14 mouse cellular contexts compared by ENCODE assay signal in genomic region chr3:10116531-10116930, GRCm38 (mm10). TPM values are rescaled to one million over a fixed set of nuclear protein-coding genes. Genes with fewer than 3 reads are reported as not detected.
A peak's percentile ranks its signal among the peaks of the same experiment; 100 is the strongest.
DNase-seq lines count a peak whose midpoint lies in the region.
"Had no signal": no experiment of that assay in that cellular context is flagged by ENCODE, and none has a peak within 500 bp of the region (broad histone marks: within the 10 kb centered on the region; RNA-seq: fewer than 3 reads in every experiment).

No protein-coding gene starts in this region.

- DNase-seq in heart, adult 11 months, result peak; percentile 87
- DNase-seq in heart, postnatal 25 days (ENCODE audit: low spot score), result no peak
- peak; percentile 38 for DNase-seq in R1 (ENCODE audit: low read depth, low spot score)
- DNase-seq in spleen, postnatal 36 days (ENCODE audit: low spot score in 2 of 2), result no peak
- no peak for DNase-seq in kidney, postnatal 25 days
- DNase-seq: adrenal gland, adult 8-10 months; adrenal gland, postnatal 14 days; adrenal gland, postnatal 36 days; cerebellum, adult 11-12 months; cerebellum, adult 2 months; cerebellum, adult 9-10 months; cerebellum, postnatal 10 days; cerebellum, postnatal 25 days; forebrain, postnatal 0 days had no signal

- intact Hi-C loops in heart, postnatal 25 days (cut with DNase I), result no loop called here

RNA-seq across cellular contexts. Expression of gene Gm9833, which starts 28.6 kb away (rescaled TPM):
- total RNA-seq in heart, postnatal 25 days (2021), result 1 to 10 TPM; 1.0 to 1.3 TPM

Comparison
In these comparisons a context has a peak if more than half of its experiments do, and no peak if none do; other contexts are left out.
1. DNase-seq: peak in heart, adult 11 months (single experiment) and R1 (single experiment); none in heart, postnatal 25 days (single experiment), spleen, postnatal 36 days (0 of 2) and kidney, postnatal 25 days (0 of 2).